Mouse (Mus musculus) thymus, postnatal 36 days (tissue): ENCODE data around the gene Alx3.
A peak's percentile ranks its signal among the peaks of the same experiment; 100 is the strongest.
"Not testable (repeated sequence)": the region's sequence is repeated elsewhere in the genome, so short reads cannot be mapped to it uniquely, and the experiment has no call there.

Source experiments
- DNase-seq, 2 experiments: peaks; one replicate each; pipeline ENCODE4 v3.0.0; 2022; ENCODE audit warnings: mixed read lengths in 2 of 2

The Alx3 gene

GRCm38 (mm10) chr3:107627641-107628040 lies 32.8 kb downstream of the Alx3 start:
- DNase-seq = no peak

- DNase-seq = no peak
Measured at GRCm38 (mm10) chr3:107628551-107628950, 33.7 kb downstream of the Alx3 start.

- no peak for DNase-seq
Measured at GRCm38 (mm10) chr3:107629411-107629810, 34.6 kb downstream of the Alx3 start.

- no peak for DNase-seq
Measured at GRCm38 (mm10) chr3:107630682-107631522, 36.1 kb downstream of the Alx3 start, which contains the start of gene Gm10961. TSS of gene Gm10961 (plus strand) at chr3:107631322.

GRCm38 (mm10) chr3:107631523-107631958 lies 36.7 kb downstream of the Alx3 start, which contains the start of gene Strip1:
TSS of gene Strip1 (minus strand) at chr3:107631694.
- peak; percentile 87 to 90 for DNase-seq

GRCm38 (mm10) chr3:107632786-107633185 lies 38.0 kb downstream of the Alx3 start:
- no peak for DNase-seq

GRCm38 (mm10) chr3:107633906-107634305 lies 39.1 kb downstream of the Alx3 start:
- DNase-seq = no peak

GRCm38 (mm10) chr3:107635836-107636235 lies 41.0 kb downstream of the Alx3 start:
- no peak for DNase-seq

GRCm38 (mm10) chr3:107636236-107636635 lies 41.4 kb downstream of the Alx3 start:
- no peak for DNase-seq

- no peak for DNase-seq
Measured at GRCm38 (mm10) chr3:107637606-107638172, 42.9 kb downstream of the Alx3 start.

GRCm38 (mm10) chr3:107646947-107647346 lies 52.1 kb downstream of the Alx3 start:
- no peak for DNase-seq

GRCm38 (mm10) chr3:107650276-107650675 lies 55.4 kb downstream of the Alx3 start:
- DNase-seq = not testable (repeated sequence)

- no peak for DNase-seq
Measured at GRCm38 (mm10) chr3:107652968-107653367, 58.1 kb downstream of the Alx3 start.

GRCm38 (mm10) chr3:107654861-107655260 lies 60.0 kb downstream of the Alx3 start:
- DNase-seq = no peak
